ENCODE assay signal across 22 mouse cellular contexts in the genomic region with DNA sequence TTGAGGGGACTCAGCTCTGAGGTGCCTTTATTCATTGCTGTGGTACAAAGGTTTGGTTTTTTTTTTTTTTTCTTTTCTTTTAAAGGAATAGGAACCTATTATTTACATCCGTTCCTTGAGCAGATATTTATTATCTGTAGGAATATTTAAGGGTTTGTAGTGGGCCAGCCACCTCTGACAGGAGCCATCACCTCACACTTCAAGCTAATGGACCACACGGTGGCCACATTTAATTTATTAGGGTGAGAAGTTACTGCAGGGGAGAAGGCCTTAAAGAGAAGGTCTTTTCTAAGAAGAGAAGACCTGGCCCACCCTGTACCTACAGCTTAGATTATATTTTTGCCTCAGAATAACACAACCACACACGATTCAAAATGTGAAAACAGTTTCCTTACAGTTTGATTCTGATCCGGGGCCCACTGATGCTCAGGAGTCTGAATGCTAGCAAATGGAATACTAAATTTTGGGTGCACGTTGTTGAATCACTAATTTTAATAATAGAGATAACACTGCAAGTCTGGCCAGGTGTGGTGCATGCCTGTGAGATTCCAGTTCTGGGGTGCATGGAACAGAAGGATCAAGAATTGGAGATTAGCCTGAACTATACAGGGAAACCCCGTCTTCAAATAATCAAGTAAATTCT.
DNase-seq lines count a peak whose midpoint lies in the region; ATAC-seq and TF ChIP-seq lines count a peak whose summit lies in the region.
"Had no signal": no experiment of that assay in that cellular context is flagged by ENCODE, and none has a peak within 500 bp of the region (broad histone marks: within the 10 kb centered on the region; RNA-seq: fewer than 3 reads in every experiment).

No protein-coding gene starts in this region.

- TF ChIP-seq EP300 in lung, postnatal 0 days (IDR thresholded peaks at IDR 0.05) = no peak

- 8% methylated on average over 6 of the region's 6 CpGs for WGBS in midbrain, embryonic 14.5 days
- 13% methylated on average over 6 of the region's 6 CpGs for WGBS in midbrain, postnatal 0 days
- 6% methylated on average over 6 of the region's 6 CpGs for WGBS in limb, embryonic 12.5 days
- 19% methylated on average over 6 of the region's 6 CpGs for WGBS in lung, postnatal 0 days

- ATAC-seq in midbrain, embryonic 14.5 days (ENCODE audit: low FRiP score, low TSS enrichment) = no peak
- no peak for ATAC-seq in midbrain, postnatal 0 days (ENCODE audit: low FRiP score)
- ATAC-seq in limb, embryonic 12.5 days (ENCODE audit: insufficient number of reproducible peaks, insufficient read depth, low FRiP score, low TSS enrichment, low read depth) = no peak
- no peak for ATAC-seq in lung, postnatal 0 days
- ATAC-seq: hindbrain, embryonic 16.5 days; intestine, embryonic 16.5 days had no signal

- no peak for TF ChIP-seq CTCF in midbrain, postnatal 0 days (IDR thresholded peaks at IDR 0.05)
- TF ChIP-seq CTCF in lung, postnatal 0 days (IDR thresholded peaks at IDR 0.05) = no peak

- H3K36me3 ChIP-seq in midbrain, embryonic 14.5 days (ENCODE audit: control insufficient read depth, insufficient read depth, low read length) = no peaks in the 10 kb centered on the region
- no peaks in the 10 kb centered on the region for H3K36me3 ChIP-seq in midbrain, postnatal 0 days (ENCODE audit: insufficient read depth, low read length)
- no peaks in the 10 kb centered on the region for H3K36me3 ChIP-seq in limb, embryonic 12.5 days
- no peaks in the 10 kb centered on the region for H3K36me3 ChIP-seq in lung, postnatal 0 days (ENCODE audit: insufficient read depth, low read length)
- H3K36me3 ChIP-seq: embryonic facial prominence, embryonic 12.5 days; forebrain, embryonic 12.5 days; heart, embryonic 10.5 days; hindbrain, embryonic 10.5 days; lung, embryonic 15.5 days; neural tube, embryonic 12.5 days had no signal

- no peak overlapping the region for H3K4me2 ChIP-seq in midbrain, embryonic 14.5 days (ENCODE audit: low read length)
- no peak overlapping the region for H3K4me2 ChIP-seq in midbrain, postnatal 0 days (ENCODE audit: low read depth, low read length, poor library complexity, severe bottlenecking)
- H3K4me2 ChIP-seq in limb, embryonic 12.5 days = peak overlapping the region; percentile 56; the same call in 1 of the 2 replicates
- H3K4me2 ChIP-seq in lung, postnatal 0 days (replicated peaks; ENCODE audit: low read depth, low read length) = no peak overlapping the region

- no peak overlapping the region for H3K9ac ChIP-seq in midbrain, embryonic 14.5 days (replicated peaks; ENCODE audit: low read length)
- no peak overlapping the region for H3K9ac ChIP-seq in midbrain, postnatal 0 days (replicated peaks; ENCODE audit: low read length, poor library complexity, severe bottlenecking)
- no peak overlapping the region for H3K9ac ChIP-seq in limb, embryonic 12.5 days (replicated peaks)
- no peak overlapping the region for H3K9ac ChIP-seq in lung, postnatal 0 days (replicated peaks; ENCODE audit: low read depth)
- H3K9ac ChIP-seq: embryonic facial prominence, embryonic 12.5 days; forebrain, embryonic 12.5 days; lung, embryonic 15.5 days; neural tube, embryonic 12.5 days had no signal

- no peaks in the 10 kb centered on the region for H3K9me3 ChIP-seq in midbrain, embryonic 14.5 days (ENCODE audit: control insufficient read depth, low read length)
- H3K9me3 ChIP-seq in midbrain, postnatal 0 days (ENCODE audit: low read length) = no peaks in the 10 kb centered on the region
- H3K9me3 ChIP-seq in limb, embryonic 12.5 days = no peaks in the 10 kb centered on the region
- no peaks in the 10 kb centered on the region for H3K9me3 ChIP-seq in lung, postnatal 0 days (ENCODE audit: low read length)
- H3K9me3 ChIP-seq: embryonic facial prominence, embryonic 12.5 days; forebrain, embryonic 12.5 days; heart, embryonic 10.5 days; hindbrain, embryonic 10.5 days; lung, embryonic 15.5 days; neural tube, embryonic 12.5 days had no signal

- intact Hi-C loops in gastrocnemius, postnatal 14 days (cut with DNase I; ENCODE audit: low total_unique reads) = no loop called here

- no peak overlapping the region for H3K27ac ChIP-seq in midbrain, embryonic 14.5 days (replicated peaks; ENCODE audit: low read depth, low read length)
- no peak overlapping the region for H3K27ac ChIP-seq in midbrain, postnatal 0 days (ENCODE audit: low read depth, low read length)
- H3K27ac ChIP-seq in limb, embryonic 12.5 days = peak overlapping the region; percentile 57; the same call in 1 of the 2 replicates
- no peak overlapping the region for H3K27ac ChIP-seq in lung, postnatal 0 days (ENCODE audit: low read length)
- H3K27ac ChIP-seq: embryonic facial prominence, embryonic 12.5 days; forebrain, embryonic 12.5 days; heart, embryonic 10.5 days; hindbrain, embryonic 10.5 days; layer of hippocampus, adult 2 months; lung, embryonic 15.5 days; macrophage; neural tube, embryonic 12.5 days had no signal

- DNase-seq in embryo, embryonic 11 days = peak; percentile 42
- no peak for DNase-seq in embryo, embryonic 9.5 days (ENCODE audit: extremely low spot score)
- DNase-seq in midbrain, embryonic 14.5 days = peak; percentile 40
- no peak for DNase-seq in midbrain, postnatal 0 days (ENCODE audit: low spot score)
- no peak for DNase-seq in lung, postnatal 0 days (ENCODE audit: low spot score)
- DNase-seq in gastrocnemius, postnatal 14 days = no peak
- no peak for DNase-seq in right cerebral cortex, postnatal 25 days
- DNase-seq: adrenal gland, postnatal 10 days; cerebellum, adult 9-10 months; kidney, postnatal 25 days; thymus, postnatal 25 days had no signal

- no peaks in the 10 kb centered on the region for H3K4me1 ChIP-seq in midbrain, embryonic 14.5 days (ENCODE audit: control insufficient read depth, insufficient read depth, low read length)
- H3K4me1 ChIP-seq in midbrain, postnatal 0 days (ENCODE audit: insufficient read depth, low read length) = no peaks in the 10 kb centered on the region
- H3K4me1 ChIP-seq in limb, embryonic 12.5 days (replicated peaks) = peaks cover 47% of the 10 kb centered on the region
- no peaks in the 10 kb centered on the region for H3K4me1 ChIP-seq in lung, postnatal 0 days (ENCODE audit: insufficient read depth, low read depth, low read length)

- peaks cover 69% of the 10 kb centered on the region for H3K27me3 ChIP-seq in midbrain, embryonic 14.5 days (ENCODE audit: control insufficient read depth, insufficient read depth, low read length)
- peaks cover 72% of the 10 kb centered on the region for H3K27me3 ChIP-seq in midbrain, postnatal 0 days (ENCODE audit: insufficient read depth, low read length)
- no peaks in the 10 kb centered on the region for H3K27me3 ChIP-seq in limb, embryonic 12.5 days
- peaks cover 69% of the 10 kb centered on the region for H3K27me3 ChIP-seq in lung, postnatal 0 days (replicated peaks; ENCODE audit: insufficient read depth, low read length)

- no peak overlapping the region for H3K4me3 ChIP-seq in midbrain, embryonic 14.5 days (replicated peaks; ENCODE audit: low read depth, low read length)
- no peak overlapping the region for H3K4me3 ChIP-seq in midbrain, postnatal 0 days (ENCODE audit: low read depth, low read length)
- no peak overlapping the region for H3K4me3 ChIP-seq in limb, embryonic 12.5 days (replicated peaks)
- H3K4me3 ChIP-seq in lung, postnatal 0 days (ENCODE audit: low read depth, low read length) = no peak overlapping the region
- H3K4me3 ChIP-seq: layer of hippocampus, adult 2 months had no signal

Comparison
In these comparisons a context has a peak if more than half of its experiments do, and no peak if none do; other contexts are left out.
1. DNase-seq: peak in embryo, embryonic 11 days (single experiment) and midbrain, embryonic 14.5 days (single experiment); none in embryo, embryonic 9.5 days (single experiment), midbrain, postnatal 0 days (single experiment), lung, postnatal 0 days (single experiment), gastrocnemius, postnatal 14 days (single experiment) and right cerebral cortex, postnatal 25 days (single experiment).